Mouse (Mus musculus) kidney, postnatal 0 days (tissue): ENCODE data around the gene Mob1b. TPM values are rescaled to one million over a fixed set of nuclear protein-coding genes. Genes with fewer than 3 reads are reported as not detected.

Experiments
- ATAC-seq: fragments of 200-750 bp; cut with Nextera tagmentation; replicated peaks from 2 replicates; pipeline ENCODE4 v1.8.0; 2017; ENCODE audit warnings: low read depth, moderate number of reproducible peaks, moderate TSS enrichment, moderate library complexity; ENCODE audit not compliant: low FRiP score
- DNase-seq: peaks from one replicate; pipeline ENCODE4 v3.0.0-alpha.2; 2016; ENCODE audit warnings: low spot score
- H3K27ac ChIP-seq: fragments of 300-500 bp; sonication (generic); 2 replicates; pipeline ENCODE4 v1.5.1; 2014; ENCODE audit warnings: mild to moderate bottlenecking
- H3K27me3 ChIP-seq: fragments of 300-500 bp; sonication (generic); 2 replicates; pipeline ENCODE4 v1.6.1; 2014; ENCODE audit warnings: low read length, mixed read lengths; ENCODE audit not compliant: insufficient read depth
- H3K36me3 ChIP-seq: fragments of 300-500 bp; sonication (generic); 2 replicates; pipeline ENCODE4 v1.6.1; 2014; ENCODE audit warnings: low read length, mixed read lengths; ENCODE audit not compliant: insufficient read depth
- H3K4me1 ChIP-seq: fragments of 300-500 bp; sonication (generic); replicated peaks from 2 replicates; pipeline ENCODE4 v1.6.1; 2014; ENCODE audit warnings: antibody characterized with exemption, low read length, mixed read lengths; ENCODE audit not compliant: insufficient read depth
- H3K4me2 ChIP-seq: fragments of 300-500 bp; sonication (generic); 2 replicates; pipeline ENCODE4 v1.6.1; 2014; ENCODE audit warnings: mild to moderate bottlenecking, low read length, moderate library complexity, mixed read lengths
- H3K4me3 ChIP-seq: fragments of 300-500 bp; sonication (generic); replicated peaks from 2 replicates; pipeline ENCODE4 v1.5.1; 2014; ENCODE audit warnings: low read depth, low read length
- H3K9ac ChIP-seq: fragments of 300-500 bp; sonication (generic); 2 replicates; pipeline ENCODE4 v1.6.1; 2014; ENCODE audit warnings: low read depth, low read length
- H3K9me3 ChIP-seq: fragments of 300-500 bp; sonication (generic); replicated peaks from 2 replicates; pipeline ENCODE4 v1.6.1; 2016; ENCODE audit warnings: low read length, inconsistent platforms, mixed read lengths
- CTCF ChIP-seq: IDR thresholded peaks from 2 replicates; pipeline ENCODE4 v1.5.1; 2016; ENCODE audit warnings: antibody characterized with exemption, low read depth, mild to moderate bottlenecking, moderate library complexity
- WGBS: fragments of 180-500 bp; shearing (Covaris S2); extraction: QIAGEN DNeasy Blood & Tissue Kit; methylation state at CpG from one replicate; pipeline ENCODE4 v1.1.7; 2014; 5-methylcytosine and 5-hydroxymethylcytosine counted together
- polyA plus RNA-seq: library from polyadenylated mRNA; unstranded; fragments of >200 nt; fragmentation: Nextera tagmentation; extraction: Ambion mirVana; gene quantifications from 2 replicates; pipeline ENCODE4 v1.2.1, GENCODE M21; 2015

The Mob1b gene
- polyA plus RNA-seq, 1 experiment from 2014 or later, result 9.1 TPM

- ATAC-seq (no peak), DNase-seq (no peak)
- no peak overlapping the region for H3K9ac ChIP-seq
- no peaks in the 10 kb centered on the region for H3K9me3 ChIP-seq
- H3K36me3 ChIP-seq, result no peaks in the 10 kb centered on the region
- WGBS, result 76% methylated on average over 6 of the region's 6 CpGs
- no peak for TF ChIP-seq CTCF
- no peaks in the 10 kb centered on the region for H3K4me1 ChIP-seq
- no peaks in the 10 kb centered on the region for H3K27me3 ChIP-seq
- no peak overlapping the region for H3K27ac ChIP-seq
- no peak overlapping the region for H3K4me3 ChIP-seq
- H3K4me2 ChIP-seq, result no peak overlapping the region
Observed at GRCm38 (mm10) chr5:88712328-88712727, 8.3 kb upstream of the Mob1b start.

- DNase-seq (no peak), ATAC-seq (no peak)
- H3K4me1 ChIP-seq, result peaks cover 4% of the 10 kb centered on the region; the same call in 1 of the 2 replicates
- no peaks in the 10 kb centered on the region for H3K27me3 ChIP-seq
- H3K36me3 ChIP-seq, result no peaks in the 10 kb centered on the region
- 90% methylated on average over 2 of the region's 2 CpGs for WGBS
- no peak overlapping the region for H3K27ac ChIP-seq
- no peak overlapping the region for H3K9ac ChIP-seq
- no peak overlapping the region for H3K4me3 ChIP-seq
- no peak for TF ChIP-seq CTCF
- no peaks in the 10 kb centered on the region for H3K9me3 ChIP-seq
- no peak overlapping the region for H3K4me2 ChIP-seq
Observed at GRCm38 (mm10) chr5:88716983-88717382, 3.7 kb upstream of the Mob1b start.

GRCm38 (mm10) chr5:88721003-88721475, 384 bp downstream of the Mob1b start:
- Histone ChIP-seq H3K9ac (peak overlapping the region; percentile 90), H3K27me3 (no peaks in the 10 kb centered on the region), H3K4me1 (peaks cover 4% of the 10 kb centered on the region; the same call in 1 of the 2 replicates), H3K4me3 (peak overlapping the region; percentile 93), H3K9me3 (no peaks in the 10 kb centered on the region), H3K36me3 (no peaks in the 10 kb centered on the region), H3K4me2 (peak overlapping the region; percentile 96), H3K27ac (peak overlapping the region; percentile 97)
- TF ChIP-seq CTCF, result no peak
- under 1% methylated on average over 31 of the region's 38 CpGs for WGBS
- peak; percentile 64 for ATAC-seq
- DNase-seq, result peak; percentile 46

GRCm38 (mm10) chr5:88721565-88722212, 1.0 kb downstream of the Mob1b start:
- Histone ChIP-seq H3K9ac (peak overlapping the region; percentile 90), H3K4me1 (peaks cover 4% of the 10 kb centered on the region; the same call in 1 of the 2 replicates), H3K4me2 (peak overlapping the region; percentile 96), H3K27ac (peak overlapping the region; percentile 97; the same call in 1 of the 2 replicates), H3K9me3 (no peaks in the 10 kb centered on the region), H3K27me3 (no peaks in the 10 kb centered on the region), H3K36me3 (no peaks in the 10 kb centered on the region), H3K4me3 (peak overlapping the region; percentile 93)
- TF ChIP-seq CTCF, result no peak
- under 1% methylated on average over 31 of the region's 31 CpGs for WGBS
- DNase-seq (peak; percentile 59), ATAC-seq (peak; percentile 41)

- Histone ChIP-seq H3K9me3 (no peaks in the 10 kb centered on the region), H3K27ac (no peak overlapping the region), H3K4me2 (peak overlapping the region; percentile 96), H3K36me3 (no peaks in the 10 kb centered on the region), H3K27me3 (no peaks in the 10 kb centered on the region), H3K4me1 (peaks cover 4% of the 10 kb centered on the region; the same call in 1 of the 2 replicates), H3K4me3 (peak overlapping the region; percentile 93), H3K9ac (peak overlapping the region; percentile 90)
- DNase-seq (no peak), ATAC-seq (no peak)
- TF ChIP-seq CTCF, result no peak
- WGBS, result 8% methylated on average over 4 of the region's 4 CpGs
Observed at GRCm38 (mm10) chr5:88722213-88722600, 1.6 kb downstream of the Mob1b start.

- H3K9ac ChIP-seq, result no peak overlapping the region
- H3K36me3 ChIP-seq, result no peaks in the 10 kb centered on the region
- H3K9me3 ChIP-seq, result no peaks in the 10 kb centered on the region
- H3K27me3 ChIP-seq, result no peaks in the 10 kb centered on the region
- no peak for ATAC-seq
- H3K4me2 ChIP-seq, result no peak overlapping the region
- peaks cover 4% of the 10 kb centered on the region; the same call in 1 of the 2 replicates for H3K4me1 ChIP-seq
- H3K4me3 ChIP-seq, result no peak overlapping the region
- no peak for TF ChIP-seq CTCF
- DNase-seq, result no peak
- WGBS, result 62% methylated on average over 3 of the region's 3 CpGs
- no peak overlapping the region for H3K27ac ChIP-seq
Observed at GRCm38 (mm10) chr5:88724030-88724429, 3.4 kb downstream of the Mob1b start.
